35 mouse cellular contexts compared by ENCODE assay signal in genomic region chr2:119294411-119294810, GRCm38 (mm10). TPM values are rescaled to one million over a fixed set of nuclear protein-coding genes. Genes with fewer than 3 reads are reported as not detected.
DNase-seq lines count a peak whose midpoint lies in the region; ATAC-seq and TF ChIP-seq lines count a peak whose summit lies in the region.
"Had no signal": no experiment of that assay in that cellular context is flagged by ENCODE, and none has a peak within 500 bp of the region (broad histone marks: within the 10 kb centered on the region; RNA-seq: fewer than 3 reads in every experiment).

No protein-coding gene starts in this region.

- H3K9me3 ChIP-seq in midbrain, postnatal 0 days (ENCODE audit: low read length) = no peaks in the 10 kb centered on the region
- H3K9me3 ChIP-seq: forebrain, embryonic 12.5 days; hindbrain, embryonic 10.5 days; intestine, embryonic 15.5 days; limb, embryonic 10.5 days; limb, embryonic 15.5 days; liver, embryonic 13.5 days; neural tube, embryonic 15.5 days; stomach, embryonic 15.5 days had no signal

- no peaks in the 10 kb centered on the region for H3K4me1 ChIP-seq in midbrain, postnatal 0 days (ENCODE audit: insufficient read depth, low read length)

- no peak overlapping the region for H3K4me3 ChIP-seq in midbrain, postnatal 0 days (ENCODE audit: low read depth, low read length)
- H3K4me3 ChIP-seq: erythroblast, embryonic 14.5 days; forebrain, embryonic 12.5 days; hindbrain, embryonic 10.5 days; intestine, embryonic 15.5 days; limb, embryonic 10.5 days; limb, embryonic 15.5 days; liver, embryonic 13.5 days; neural tube, embryonic 15.5 days; stomach, embryonic 15.5 days had no signal

- H3K36me3 ChIP-seq in midbrain, postnatal 0 days (ENCODE audit: insufficient read depth, low read length) = peaks cover 71% of the 10 kb centered on the region

- H3K4me2 ChIP-seq in midbrain, postnatal 0 days (ENCODE audit: low read depth, low read length, poor library complexity, severe bottlenecking) = no peak overlapping the region
- H3K4me2 ChIP-seq: forebrain, embryonic 12.5 days; intestine, embryonic 15.5 days; limb, embryonic 15.5 days; liver, embryonic 13.5 days; neural tube, embryonic 15.5 days; stomach, embryonic 15.5 days had no signal

- DNase-seq in cerebellum, adult 11 months = peak; percentile 43
- no peak for DNase-seq in cerebellum, adult 11-12 months
- peak; percentile 38 to 56 for DNase-seq in urinary bladder, adult 18-20 months (ENCODE audit: low spot score in 2 of 2)
- no peak for DNase-seq in urinary bladder, postnatal 14 days (ENCODE audit: low spot score)
- DNase-seq in cerebellum, adult 9-10 months = peak; percentile 58
- no peak for DNase-seq in midbrain, postnatal 0 days (ENCODE audit: low spot score)
- DNase-seq in kidney, postnatal 4 days = no peak
- DNase-seq: adrenal gland, adult 2 months; adrenal gland, postnatal 36 days; forebrain, postnatal 0 days; gastrocnemius, postnatal 10 days; heart, postnatal 14 days; kidney, adult 9 months; kidney, postnatal 10 days; layer of hippocampus, adult 9-11 months; liver, embryonic 13.5 days; lung, adult 18-20 months; lung, postnatal 4 days; midbrain, embryonic 14.5 days; retina, postnatal 1 day; right cerebral cortex, postnatal 14 days; thymus, postnatal 14 days had no signal

- no peak overlapping the region for H3K9ac ChIP-seq in midbrain, postnatal 0 days (replicated peaks; ENCODE audit: low read length, poor library complexity, severe bottlenecking)
- H3K9ac ChIP-seq: forebrain, embryonic 12.5 days; forebrain, postnatal 0 days; intestine, embryonic 15.5 days; limb, embryonic 15.5 days; liver, embryonic 13.5 days; neural tube, embryonic 15.5 days; stomach, embryonic 15.5 days had no signal

- no peak for ATAC-seq in midbrain, postnatal 0 days (ENCODE audit: low FRiP score)
- ATAC-seq: activated CD4-positive, CD25-positive, alpha-beta regulatory T cell, adult 4 months; forebrain, postnatal 0 days; hindbrain, embryonic 16.5 days; intestine, embryonic 15.5 days; lung, postnatal 0 days had no signal

- no peaks in the 10 kb centered on the region for H3K27me3 ChIP-seq in midbrain, postnatal 0 days (ENCODE audit: insufficient read depth, low read length)
- H3K27me3 ChIP-seq: forebrain, embryonic 12.5 days; intestine, embryonic 15.5 days; limb, embryonic 15.5 days; liver, embryonic 13.5 days; neural tube, embryonic 15.5 days; stomach, embryonic 15.5 days had no signal

- no peak overlapping the region for H3K27ac ChIP-seq in midbrain, postnatal 0 days (ENCODE audit: low read depth, low read length)
- H3K27ac ChIP-seq: forebrain, embryonic 12.5 days; hindbrain, embryonic 10.5 days; intestine, embryonic 15.5 days; limb, embryonic 10.5 days; limb, embryonic 15.5 days; liver, embryonic 13.5 days; neural tube, embryonic 15.5 days; stomach, embryonic 15.5 days had no signal

- TF ChIP-seq CTCF in midbrain, postnatal 0 days (IDR thresholded peaks at IDR 0.05) = no peak

- WGBS in midbrain, postnatal 0 days = 92% methylated on average over 18 of the region's 18 CpGs

RNA-seq across cellular contexts. Expression of gene Vps18, which starts 5.9 kb away (rescaled TPM):
- total RNA-seq in midbrain, postnatal 0 days (2014; rRNA removed) = 30.1 and 36.9 TPM in 2 replicates
- polyA plus RNA-seq in midbrain, postnatal 0 days (2015; fragmentation: Nextera tagmentation; extraction: Ambion mirVana) = 21.4 and 21.6 TPM in 2 replicates

RNA-seq across cellular contexts. Expression of gene Rhov, which starts 23.3 kb away (rescaled TPM):
- total RNA-seq in midbrain, postnatal 0 days (2014; rRNA removed) = 24.5 and 32.7 TPM in 2 replicates
- 37.7 and 43.7 TPM in 2 replicates for polyA plus RNA-seq in midbrain, postnatal 0 days (2015; fragmentation: Nextera tagmentation; extraction: Ambion mirVana)
- total RNA-seq: gastrocnemius, postnatal 10 days; heart, postnatal 14 days had no signal
- polyA plus RNA-seq: activated CD4-positive, CD25-positive, alpha-beta regulatory T cell, adult 4 months; erythroblast, embryonic 14.5 days had no signal

RNA-seq across cellular contexts. Expression of gene Dll4, which starts 31.2 kb away (rescaled TPM):
- 3.9 TPM in 2 replicates for total RNA-seq in midbrain, postnatal 0 days (2014; rRNA removed)
- polyA plus RNA-seq in midbrain, postnatal 0 days (2015; fragmentation: Nextera tagmentation; extraction: Ambion mirVana) = 2.3 and 2.6 TPM in 2 replicates
- total RNA-seq: common myeloid progenitor, adult 5-6 weeks; granulocyte monocyte progenitor cell, adult 5-6 weeks had no signal
- polyA plus RNA-seq: activated CD4-positive, CD25-positive, alpha-beta regulatory T cell, adult 4 months had no signal

RNA-seq across cellular contexts. Expression of gene Chac1, which starts 56.6 kb away (rescaled TPM):
- 9.5 and 18.7 TPM in 2 replicates for total RNA-seq in midbrain, postnatal 0 days (2014; rRNA removed)
- 10.2 and 13.5 TPM in 2 replicates for polyA plus RNA-seq in midbrain, postnatal 0 days (2015; fragmentation: Nextera tagmentation; extraction: Ambion mirVana)
- total RNA-seq: common myeloid progenitor, adult 5-6 weeks; granulocyte monocyte progenitor cell, adult 5-6 weeks had no signal
- polyA plus RNA-seq: activated CD4-positive, CD25-positive, alpha-beta regulatory T cell, adult 4 months had no signal

RNA-seq across cellular contexts. Expression of gene Spint1, which starts 57.2 kb away (rescaled TPM):
- total RNA-seq in midbrain, postnatal 0 days (2014; rRNA removed) = 1.3 and 1.9 TPM in 2 replicates
- polyA plus RNA-seq in midbrain, postnatal 0 days (2015; fragmentation: Nextera tagmentation; extraction: Ambion mirVana) = 0.93 and 1.1 TPM in 2 replicates
- polyA plus RNA-seq: activated CD4-positive, CD25-positive, alpha-beta regulatory T cell, adult 4 months; erythroblast, embryonic 14.5 days had no signal

Comparison
In these comparisons a context has a peak if more than half of its experiments do, and no peak if none do; other contexts are left out.
1. DNase-seq: peak in cerebellum, adult 11 months (single experiment), urinary bladder, adult 18-20 months (2 of 2) and cerebellum, adult 9-10 months (single experiment); none in cerebellum, adult 11-12 months (single experiment), urinary bladder, postnatal 14 days (single experiment), midbrain, postnatal 0 days (single experiment) and kidney, postnatal 4 days (0 of 2).